Comparison of ENCODE assay signal across 11 mouse cellular contexts in genomic region chr3:154570029-154570575, GRCm38 (mm10). TPM values are rescaled to one million over a fixed set of nuclear protein-coding genes. Genes with fewer than 3 reads are reported as not detected.
DNase-seq lines count a peak whose midpoint lies in the region; ATAC-seq and TF ChIP-seq lines count a peak whose summit lies in the region.
"Had no signal": no experiment of that assay in that cellular context is flagged by ENCODE, and none has a peak within 500 bp of the region (broad histone marks: within the 10 kb centered on the region; RNA-seq: fewer than 3 reads in every experiment).

No protein-coding gene starts in this region.

- no peak overlapping the region for H3K9ac ChIP-seq in kidney, embryonic 16.5 days (replicated peaks; ENCODE audit: low read length)
- no peak overlapping the region for H3K9ac ChIP-seq in kidney, embryonic 15.5 days
- no peak overlapping the region for H3K9ac ChIP-seq in embryonic facial prominence, embryonic 15.5 days
- no peak overlapping the region for H3K9ac ChIP-seq in forebrain, postnatal 0 days
- H3K9ac ChIP-seq in neural tube, embryonic 12.5 days = no peak overlapping the region

- no peak overlapping the region for H3K4me3 ChIP-seq in kidney, embryonic 16.5 days (ENCODE audit: low read length)
- no peak overlapping the region for H3K4me3 ChIP-seq in kidney, embryonic 15.5 days (replicated peaks)
- H3K4me3 ChIP-seq in embryonic facial prominence, embryonic 15.5 days (replicated peaks) = no peak overlapping the region
- no peak overlapping the region for H3K4me3 ChIP-seq in forebrain, postnatal 0 days (ENCODE audit: low read depth, low read length)
- H3K4me3 ChIP-seq in neural tube, embryonic 12.5 days = no peak overlapping the region
- H3K4me3 ChIP-seq: myocyte had no signal

- DNase-seq in forebrain, postnatal 0 days = peak; percentile 45
- DNase-seq in spleen, postnatal 4 days (ENCODE audit: low spot score in 2 of 2) = no peak
- DNase-seq in frontal cortex, adult 2 months (ENCODE audit: extremely low spot score in 1 of 2, low spot score in 1 of 2) = no peak
- DNase-seq: cerebellum, postnatal 36 days; kidney, postnatal 25 days; thymus, adult 18-20 months had no signal

- no peaks in the 10 kb centered on the region for H3K4me1 ChIP-seq in kidney, embryonic 16.5 days (ENCODE audit: insufficient read depth, low read length)
- H3K4me1 ChIP-seq in kidney, embryonic 15.5 days = 0 out of 2 replicates have a peak, but pooled peaks cover 3% of the 10 kb centered on the region
- peaks cover 9% of the 10 kb centered on the region for H3K4me1 ChIP-seq in embryonic facial prominence, embryonic 15.5 days
- H3K4me1 ChIP-seq in forebrain, postnatal 0 days (ENCODE audit: insufficient read depth) = no peaks in the 10 kb centered on the region
- peaks cover 9% of the 10 kb centered on the region for H3K4me1 ChIP-seq in neural tube, embryonic 12.5 days

- H3K4me2 ChIP-seq in kidney, embryonic 16.5 days (replicated peaks; ENCODE audit: low read depth, low read length) = 0 out of 2 replicates have a peak overlapping the region, but pooled peaks have one; percentile 38
- H3K4me2 ChIP-seq in kidney, embryonic 15.5 days = no peak overlapping the region
- H3K4me2 ChIP-seq in embryonic facial prominence, embryonic 15.5 days (replicated peaks) = 0 out of 2 replicates have a peak overlapping the region, but pooled peaks have one; percentile 12
- peak overlapping the region; percentile 23; the same call in 1 of the 2 replicates for H3K4me2 ChIP-seq in forebrain, postnatal 0 days (ENCODE audit: low read depth)
- peak overlapping the region; percentile 36 for H3K4me2 ChIP-seq in neural tube, embryonic 12.5 days (replicated peaks)

- no peak for TF ChIP-seq CTCF in forebrain, postnatal 0 days (IDR thresholded peaks at IDR 0.05; ENCODE audit: low read depth)

- 53% methylated on average over 14 of the region's 14 CpGs for WGBS in kidney, embryonic 16.5 days
- WGBS in kidney, embryonic 15.5 days = 51% methylated on average over 14 of the region's 14 CpGs
- 41% methylated on average over 14 of the region's 14 CpGs for WGBS in embryonic facial prominence, embryonic 15.5 days
- 12% methylated on average over 14 of the region's 14 CpGs for WGBS in forebrain, postnatal 0 days
- WGBS in neural tube, embryonic 12.5 days = 23% methylated on average over 14 of the region's 14 CpGs

- ATAC-seq in kidney, embryonic 16.5 days (ENCODE audit: low FRiP score, low TSS enrichment) = no peak
- no peak for ATAC-seq in kidney, embryonic 15.5 days (replicated peaks; ENCODE audit: low FRiP score)
- ATAC-seq in embryonic facial prominence, embryonic 15.5 days (ENCODE audit: insufficient number of reproducible peaks, low FRiP score, low TSS enrichment, low read depth) = no peak
- ATAC-seq in forebrain, postnatal 0 days = no peak
- ATAC-seq in neural tube, embryonic 12.5 days (ENCODE audit: low FRiP score, low read depth) = no peak; the same call in 1 of the 2 replicates

- peaks cover 33% of the 10 kb centered on the region for H3K27me3 ChIP-seq in kidney, embryonic 16.5 days (ENCODE audit: insufficient read depth, low read length)
- H3K27me3 ChIP-seq in kidney, embryonic 15.5 days = peaks cover 50% of the 10 kb centered on the region
- peaks cover 17% of the 10 kb centered on the region for H3K27me3 ChIP-seq in embryonic facial prominence, embryonic 15.5 days
- H3K27me3 ChIP-seq in forebrain, postnatal 0 days (ENCODE audit: insufficient read depth, low read length) = 0 out of 2 replicates have a peak, but pooled peaks cover 6% of the 10 kb centered on the region
- no peaks in the 10 kb centered on the region; the same call in 1 of the 2 replicates for H3K27me3 ChIP-seq in neural tube, embryonic 12.5 days (replicated peaks)

- no peaks in the 10 kb centered on the region for H3K36me3 ChIP-seq in kidney, embryonic 16.5 days (ENCODE audit: insufficient read depth, low read length)
- H3K36me3 ChIP-seq in kidney, embryonic 15.5 days = no peaks in the 10 kb centered on the region
- no peaks in the 10 kb centered on the region for H3K36me3 ChIP-seq in embryonic facial prominence, embryonic 15.5 days
- no peaks in the 10 kb centered on the region for H3K36me3 ChIP-seq in forebrain, postnatal 0 days (ENCODE audit: insufficient read depth)
- H3K36me3 ChIP-seq in neural tube, embryonic 12.5 days = no peaks in the 10 kb centered on the region

- no peaks in the 10 kb centered on the region for H3K9me3 ChIP-seq in kidney, embryonic 16.5 days (ENCODE audit: low read length)
- no peaks in the 10 kb centered on the region for H3K9me3 ChIP-seq in kidney, embryonic 15.5 days (replicated peaks)
- H3K9me3 ChIP-seq in embryonic facial prominence, embryonic 15.5 days (replicated peaks) = no peaks in the 10 kb centered on the region
- H3K9me3 ChIP-seq in forebrain, postnatal 0 days (ENCODE audit: low read length) = no peaks in the 10 kb centered on the region
- no peaks in the 10 kb centered on the region for H3K9me3 ChIP-seq in neural tube, embryonic 12.5 days

- no peak overlapping the region for H3K27ac ChIP-seq in kidney, embryonic 16.5 days (ENCODE audit: low read length)
- no peak overlapping the region for H3K27ac ChIP-seq in kidney, embryonic 15.5 days
- no peak overlapping the region; the same call in 1 of the 2 replicates for H3K27ac ChIP-seq in embryonic facial prominence, embryonic 15.5 days (replicated peaks)
- H3K27ac ChIP-seq in forebrain, postnatal 0 days (ENCODE audit: low read depth, low read length) = no peak overlapping the region
- H3K27ac ChIP-seq in neural tube, embryonic 12.5 days = no peak overlapping the region

RNA-seq across cellular contexts. Expression of gene Cryz, which starts 26.4 kb away (rescaled TPM):
- 47.6 and 50.2 TPM in 2 replicates for polyA plus RNA-seq in kidney, embryonic 16.5 days (2015; fragmentation: Nextera tagmentation; extraction: Ambion mirVana)
- 36.2 and 39.5 TPM in 2 replicates for polyA plus RNA-seq in kidney, embryonic 15.5 days (2015; fragmentation: Nextera tagmentation; extraction: Ambion mirVana)
- polyA plus RNA-seq in embryonic facial prominence, embryonic 15.5 days (2015; fragmentation: Nextera tagmentation; extraction: Ambion mirVana) = 14.3 and 15.0 TPM in 2 replicates
- total RNA-seq in forebrain, postnatal 0 days (2014; rRNA removed) = 11.6 and 15.0 TPM in 2 replicates
- polyA plus RNA-seq in forebrain, postnatal 0 days (2015; fragmentation: Nextera tagmentation; extraction: Ambion mirVana) = 11.5 and 13.9 TPM in 2 replicates
- 11.7 and 13.6 TPM in 2 replicates for polyA plus RNA-seq in neural tube, embryonic 12.5 days (2016; fragmentation: Nextera tagmentation; extraction: Ambion mirVana)
- 13.9 and 16.0 TPM in 2 replicates for polyA plus RNA-seq in frontal cortex, adult 2 months (2012; rRNA removed)

RNA-seq across cellular contexts. Expression of gene Tyw3, which starts 26.8 kb away (rescaled TPM):
- polyA plus RNA-seq in kidney, embryonic 16.5 days (2015; fragmentation: Nextera tagmentation; extraction: Ambion mirVana) = 18.9 and 21.7 TPM in 2 replicates
- polyA plus RNA-seq in kidney, embryonic 15.5 days (2015; fragmentation: Nextera tagmentation; extraction: Ambion mirVana) = 13.8 and 15.8 TPM in 2 replicates
- 11.9 and 12.9 TPM in 2 replicates for polyA plus RNA-seq in embryonic facial prominence, embryonic 15.5 days (2015; fragmentation: Nextera tagmentation; extraction: Ambion mirVana)
- 13.8 and 13.9 TPM in 2 replicates for total RNA-seq in forebrain, postnatal 0 days (2014; rRNA removed)
- 8.1 and 8.5 TPM in 2 replicates for polyA plus RNA-seq in forebrain, postnatal 0 days (2015; fragmentation: Nextera tagmentation; extraction: Ambion mirVana)
- 15.8 and 17.9 TPM in 2 replicates for polyA plus RNA-seq in neural tube, embryonic 12.5 days (2016; fragmentation: Nextera tagmentation; extraction: Ambion mirVana)
- 15.5 and 21.8 TPM in 2 replicates for polyA plus RNA-seq in frontal cortex, adult 2 months (2012; rRNA removed)
